Mouse (Mus musculus): ENCODE data around the gene Nop10.
"Not testable (repeated sequence)": the region's sequence is repeated elsewhere in the genome, so short reads cannot be mapped to it uniquely, and the experiment has no call there.

Nop10 gene

GRCm38 (mm10) chr2:112265448-112266241 is 3.9 kb downstream of the Nop10 start, which contains the start of gene Slc12a6:
Gene Slc12a6, plus strand, starts transcription at chr2:112265825.
- peak; percentile 72 for DNase-seq (ENCODE audit: low read depth, low spot score)

GRCm38 (mm10) chr2:112266242-112266592 is 4.5 kb downstream of the Nop10 start, which contains the start of gene Gm21985:
Gene Gm21985, plus strand, starts transcription at chr2:112266314.
- no peak for DNase-seq (ENCODE audit: low read depth, low spot score)

GRCm38 (mm10) chr2:112266780-112267179 is 5.1 kb downstream of the Nop10 start:
- DNase-seq (ENCODE audit: low read depth, low spot score) = no peak

- DNase-seq (ENCODE audit: low read depth, low spot score) = no peak
Measured at GRCm38 (mm10) chr2:112267547-112268269, 6.0 kb downstream of the Nop10 start.

GRCm38 (mm10) chr2:112270011-112270410 is 8.3 kb downstream of the Nop10 start:
- no peak for DNase-seq (ENCODE audit: low read depth, low spot score)

GRCm38 (mm10) chr2:112272909-112273308 is 11.2 kb downstream of the Nop10 start:
- DNase-seq (ENCODE audit: low read depth, low spot score) = no peak

GRCm38 (mm10) chr2:112273474-112273873 is 11.7 kb downstream of the Nop10 start:
- no peak for DNase-seq (ENCODE audit: low read depth, low spot score)

- DNase-seq (ENCODE audit: low read depth, low spot score) = no peak
Measured at GRCm38 (mm10) chr2:112276870-112277269, 15.1 kb downstream of the Nop10 start.

- no peak for DNase-seq (ENCODE audit: low read depth, low spot score)
Measured at GRCm38 (mm10) chr2:112282846-112283245, 21.1 kb downstream of the Nop10 start.

GRCm38 (mm10) chr2:112284363-112285030 is 22.8 kb downstream of the Nop10 start:
- no peak for DNase-seq (ENCODE audit: low read depth, low spot score)

- DNase-seq (ENCODE audit: low read depth, low spot score) = no peak
Measured at GRCm38 (mm10) chr2:112285031-112285390, 23.3 kb downstream of the Nop10 start.

- DNase-seq (ENCODE audit: low read depth, low spot score) = not testable (repeated sequence)
Measured at GRCm38 (mm10) chr2:112286062-112286461, 24.3 kb downstream of the Nop10 start.

GRCm38 (mm10) chr2:112287059-112287458 is 25.3 kb downstream of the Nop10 start:
- no peak for DNase-seq (ENCODE audit: low read depth, low spot score)

GRCm38 (mm10) chr2:112289507-112289906 is 27.8 kb downstream of the Nop10 start:
- DNase-seq (ENCODE audit: low read depth, low spot score) = no peak

GRCm38 (mm10) chr2:112292823-112293222 is 31.1 kb downstream of the Nop10 start:
- DNase-seq (ENCODE audit: low read depth, low spot score) = no peak

- peak; percentile 80 for DNase-seq (ENCODE audit: low read depth, low spot score)
Measured at GRCm38 (mm10) chr2:112296211-112296610, 34.5 kb downstream of the Nop10 start.

GRCm38 (mm10) chr2:112298221-112298620 is 36.5 kb downstream of the Nop10 start:
- no peak for DNase-seq (ENCODE audit: low read depth, low spot score)

GRCm38 (mm10) chr2:112308671-112309070 is 46.9 kb downstream of the Nop10 start:
- peak; percentile 50 for DNase-seq (ENCODE audit: low read depth, low spot score)

- DNase-seq (ENCODE audit: low read depth, low spot score) = no peak
Measured at GRCm38 (mm10) chr2:112309161-112309600, 47.5 kb downstream of the Nop10 start.

Measured in telencephalon, adult 2 months (tissue).